Mouse (Mus musculus): Measurements from ENCODE around the gene Osbpl2. TPM values are rescaled to one million over a fixed set of nuclear protein-coding genes. Genes with fewer than 3 reads are reported as not detected.
A peak's percentile ranks its signal among the peaks of the same experiment; 100 is the strongest.

Osbpl2 gene
- total RNA-seq, 2 experiments from 2014 or later, result 23.2 to 39.8 TPM

- ATAC-seq (ENCODE audit: poor library complexity, severe bottlenecking), result no peak
These were observed 78.4 kb downstream of the Osbpl2 start for GRCm38 (mm10) chr2:180197323-180198037.

- ATAC-seq (ENCODE audit: poor library complexity, severe bottlenecking), result no peak
These were observed 79.7 kb downstream of the Osbpl2 start for GRCm38 (mm10) chr2:180198782-180199181.

- ATAC-seq (ENCODE audit: poor library complexity, severe bottlenecking), result no peak
These were observed 81.6 kb downstream of the Osbpl2 start for GRCm38 (mm10) chr2:180200681-180201080.

GRCm38 (mm10) chr2:180201303-180201702, 82.2 kb downstream of the Osbpl2 start:
- no peak for ATAC-seq (ENCODE audit: poor library complexity, severe bottlenecking)

GRCm38 (mm10) chr2:180202263-180202662, 83.2 kb downstream of the Osbpl2 start:
- ATAC-seq (ENCODE audit: poor library complexity, severe bottlenecking), result no peak

GRCm38 (mm10) chr2:180202805-180203204, 83.7 kb downstream of the Osbpl2 start:
- ATAC-seq (ENCODE audit: poor library complexity, severe bottlenecking), result peak; percentile 72

GRCm38 (mm10) chr2:180204501-180204900, 85.4 kb downstream of the Osbpl2 start:
- ATAC-seq (ENCODE audit: poor library complexity, severe bottlenecking), result no peak

GRCm38 (mm10) chr2:180205083-180205955, 86.2 kb downstream of the Osbpl2 start:
- no peak for ATAC-seq (ENCODE audit: poor library complexity, severe bottlenecking)

- ATAC-seq (ENCODE audit: poor library complexity, severe bottlenecking), result no peak
These were observed 86.8 kb downstream of the Osbpl2 start for GRCm38 (mm10) chr2:180205956-180206280.

GRCm38 (mm10) chr2:180207840-180208239, 88.7 kb downstream of the Osbpl2 start:
- 0 out of 2 replicates have a peak, but pooled peaks have one; percentile 40 for ATAC-seq (ENCODE audit: poor library complexity, severe bottlenecking)

GRCm38 (mm10) chr2:180208976-180209375, 89.9 kb downstream of the Osbpl2 start:
- ATAC-seq (ENCODE audit: poor library complexity, severe bottlenecking), result no peak

- ATAC-seq (ENCODE audit: poor library complexity, severe bottlenecking), result no peak
These were observed 93.1 kb downstream of the Osbpl2 start for GRCm38 (mm10) chr2:180212255-180212654.

Other genes starting within 250 kb of the Osbpl2 start
- 28.4 and 31.8 TPM in 2 replicates for gene Taf4, start 142.7 kb upstream of the Osbpl2 start, total RNA-seq (2015)
- gene Taf4, start 142.7 kb upstream of the Osbpl2 start, total RNA-seq (2017), result 27.6 and 43.5 TPM in 2 replicates
- 10.6 and 10.9 TPM in 2 replicates for gene Lsm14b, start 94.3 kb upstream of the Osbpl2 start, total RNA-seq (2015)
- 28.8 and 31.0 TPM in 2 replicates for gene Lsm14b, start 94.3 kb upstream of the Osbpl2 start, total RNA-seq (2017)
- gene Psma7, start 76.9 kb upstream of the Osbpl2 start, total RNA-seq (2015), result 439 and 533 TPM in 2 replicates
- gene Psma7, start 76.9 kb upstream of the Osbpl2 start, total RNA-seq (2017), result 536 and 608 TPM in 2 replicates
- 3.2 and 5.5 TPM in 2 replicates for gene Ss18l1, start 76.8 kb upstream of the Osbpl2 start, total RNA-seq (2015)
- gene Ss18l1, start 76.8 kb upstream of the Osbpl2 start, total RNA-seq (2017), result 4.2 and 4.6 TPM in 2 replicates
- 3.3 and 4.9 TPM in 2 replicates for gene Mtg2, start 48.7 kb upstream of the Osbpl2 start, total RNA-seq (2015)
- gene Mtg2, start 48.7 kb upstream of the Osbpl2 start, total RNA-seq (2017), result 4.5 and 6.6 TPM in 2 replicates
- gene Hrh3, start 14.8 kb upstream of the Osbpl2 start, total RNA-seq (2015), result 0.04 TPM in 1 of 2 replicates, not detected in the other
- not detected in 2 replicates for gene Hrh3, start 14.8 kb upstream of the Osbpl2 start, total RNA-seq (2017)
- gene Adrm1, start 52.2 kb downstream of the Osbpl2 start, total RNA-seq (2015), result 55.7 and 58.0 TPM in 2 replicates
- gene Adrm1, start 52.2 kb downstream of the Osbpl2 start, total RNA-seq (2017), result 32.0 and 39.1 TPM in 2 replicates
- gene Lama5, start 106.6 kb downstream of the Osbpl2 start, total RNA-seq (2015), result 0.48 and 0.83 TPM in 2 replicates
- 0.18 and 4.0 TPM in 2 replicates for gene Lama5, start 106.6 kb downstream of the Osbpl2 start, total RNA-seq (2017)
- gene Rps21, start 138.1 kb downstream of the Osbpl2 start, total RNA-seq (2015), result 1,036 and 1,070 TPM in 2 replicates
- gene Rps21, start 138.1 kb downstream of the Osbpl2 start, total RNA-seq (2017), result 1,935 and 2,289 TPM in 2 replicates
- 16.0 and 16.4 TPM in 2 replicates for gene Cables2, start 154.2 kb downstream of the Osbpl2 start, total RNA-seq (2015)
- gene Cables2, start 154.2 kb downstream of the Osbpl2 start, total RNA-seq (2017), result 12.1 and 12.8 TPM in 2 replicates
- gene Rbbp8nl, start 170.6 kb downstream of the Osbpl2 start, total RNA-seq (2015), result not detected in 2 replicates
- gene Rbbp8nl, start 170.6 kb downstream of the Osbpl2 start, total RNA-seq (2017), result not detected in 2 replicates
- gene Gata5, start 215.4 kb downstream of the Osbpl2 start, total RNA-seq (2015), result not detected in 2 replicates
- gene Gata5, start 215.4 kb downstream of the Osbpl2 start, total RNA-seq (2017), result not detected in 2 replicates

Data from megakaryocyte, adult 5-6 weeks (primary cell).